Mouse (Mus musculus) heart, adult 11 months (tissue): ENCODE measurements around the gene Mlkl.
"Not testable (repeated sequence)": the region's sequence is repeated elsewhere in the genome, so short reads cannot be mapped to it uniquely, and the experiment has no call there.

Source experiments
- DNase-seq: peaks from one replicate; pipeline ENCODE4 v3.0.0; 2022

Mlkl gene

DNA sequence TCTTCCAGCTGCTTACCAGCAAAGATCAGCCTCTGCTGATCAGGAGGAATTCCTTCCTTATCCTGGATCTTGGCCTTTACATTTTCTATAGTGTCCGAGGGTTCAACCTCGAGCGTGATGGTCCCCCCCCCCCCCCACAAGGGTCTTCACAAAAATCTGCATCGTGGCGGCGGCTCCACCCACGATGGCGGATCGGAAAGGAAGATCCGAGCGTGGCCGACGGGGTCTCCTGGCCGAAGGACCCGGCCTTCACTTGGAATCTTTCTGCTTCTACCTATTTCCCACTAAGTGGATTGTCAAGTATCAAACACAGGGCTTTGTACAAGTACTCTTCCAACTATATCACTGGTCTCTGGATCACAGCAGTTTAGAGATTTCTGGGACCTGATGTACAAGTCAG lies 28.0 kb downstream of the Mlkl start:
- DNase-seq, result peak; percentile 60

DNA sequence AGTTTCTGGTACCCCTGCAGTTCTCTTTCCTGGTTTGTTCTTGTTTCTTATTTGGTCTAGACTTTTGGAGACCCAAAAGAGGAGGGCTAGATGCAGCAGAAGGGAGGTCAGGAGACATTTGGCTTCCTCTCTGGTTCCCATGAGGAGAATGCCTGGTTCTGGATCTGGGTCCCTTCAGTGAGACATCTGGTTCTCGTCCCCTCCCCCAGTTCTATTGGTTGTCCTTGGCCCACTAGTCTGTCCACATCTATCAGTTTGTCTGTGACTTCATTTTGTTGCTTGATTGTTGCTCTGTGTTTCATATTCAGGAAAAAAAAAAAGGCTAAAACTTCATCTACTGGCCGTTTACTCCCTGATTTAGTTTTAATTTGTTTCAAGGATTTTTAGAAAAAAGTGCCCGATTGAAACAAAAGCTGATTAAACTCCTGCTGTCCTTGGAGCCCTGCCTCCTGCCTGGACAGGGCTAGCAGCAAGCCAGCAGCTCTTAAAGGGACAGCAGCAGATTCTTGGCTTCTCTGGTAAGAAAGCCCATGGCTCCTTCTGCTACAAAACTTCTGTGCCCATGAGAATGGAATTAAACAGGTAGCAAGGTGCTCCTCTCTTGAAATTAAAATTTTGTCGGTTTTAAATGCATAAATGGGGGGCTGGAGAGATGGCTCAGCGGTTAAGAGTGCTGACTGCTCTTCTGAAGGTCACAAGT lies 32.8 kb downstream of the Mlkl start:
- peak; percentile 88 for DNase-seq

- peak; percentile 74 for DNase-seq
Measured at GRCm38 (mm10) chr8:111304359-111304758, 33.6 kb downstream of the Mlkl start.

DNA sequence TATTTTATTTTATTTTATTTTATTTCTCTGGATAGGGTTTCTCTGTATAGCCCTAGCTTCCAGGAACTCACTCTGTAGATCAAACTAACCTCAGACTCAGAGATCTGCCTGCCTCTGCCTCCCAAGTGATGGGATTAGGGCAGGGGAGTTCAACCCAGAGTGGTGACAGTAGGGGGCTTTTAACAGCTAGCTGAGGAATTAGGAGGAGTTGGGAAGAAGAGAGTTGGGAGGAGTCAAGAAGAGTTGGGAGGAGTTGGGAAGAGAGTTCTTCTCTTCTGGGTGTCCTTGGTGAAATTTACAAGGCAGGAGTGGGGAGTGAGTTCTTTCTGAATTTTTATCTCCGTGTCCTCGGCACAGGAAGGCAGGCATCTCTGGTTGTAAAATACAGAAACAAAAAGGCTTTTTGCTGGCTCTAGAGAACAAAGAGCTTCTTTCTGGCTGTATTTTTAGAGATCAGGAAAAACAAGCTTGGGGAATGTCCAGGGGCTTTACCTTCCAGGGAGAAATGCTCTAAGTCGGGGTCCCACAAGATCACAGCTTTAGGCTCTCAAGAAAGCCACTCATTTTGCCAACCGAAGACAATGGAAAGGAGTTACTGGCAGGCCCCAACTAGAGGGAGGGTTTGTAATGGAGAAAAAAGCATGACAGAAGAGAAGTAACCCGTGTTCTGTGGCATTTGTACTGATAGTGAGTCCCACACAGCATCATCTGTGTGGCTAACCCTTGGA lies 34.7 kb downstream of the Mlkl start:
- DNase-seq, result peak; percentile 55

DNA sequence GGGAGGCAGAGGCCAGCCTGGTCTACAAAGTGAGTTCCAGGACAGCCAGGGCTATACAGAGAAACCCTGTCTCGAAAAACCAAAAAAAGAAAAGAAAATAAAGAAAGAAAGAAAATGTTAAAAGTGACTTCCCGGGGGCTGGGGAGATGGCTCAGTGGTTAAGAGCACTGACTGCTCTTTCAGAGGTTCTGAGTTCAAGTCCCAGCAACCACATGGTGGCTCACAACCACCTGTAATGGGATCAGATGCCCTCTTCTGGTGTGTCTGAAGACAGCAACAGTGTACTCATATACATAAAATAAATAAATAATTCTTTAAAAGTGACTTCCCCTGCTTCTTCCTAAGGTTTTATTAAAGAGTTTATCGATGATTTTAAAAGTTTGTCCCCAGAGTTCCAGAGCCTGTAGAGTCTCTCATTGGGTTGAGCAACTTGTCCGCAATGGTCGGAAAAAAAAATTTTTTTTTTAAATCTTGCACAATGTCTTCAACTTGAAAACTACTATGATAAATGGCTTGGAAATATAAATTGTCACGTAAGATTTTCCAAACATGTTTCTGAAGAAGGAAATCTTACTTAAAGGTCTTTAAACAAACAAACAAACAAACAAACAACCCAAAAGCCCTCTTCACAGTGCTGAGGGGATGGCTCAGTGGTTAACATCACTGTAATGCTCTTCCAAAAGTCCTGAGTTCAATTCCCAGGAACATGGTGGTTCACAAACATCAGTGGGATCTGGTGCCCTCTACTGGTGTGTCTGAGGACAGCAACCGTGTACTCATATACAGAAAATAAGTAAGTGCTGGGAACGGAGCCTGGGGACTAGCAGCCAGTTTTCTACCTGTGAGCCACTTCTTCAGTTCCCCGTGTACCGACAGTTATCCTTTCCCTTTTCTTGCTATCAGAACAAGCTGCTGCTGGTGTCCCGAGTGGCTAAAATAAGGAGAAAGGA lies 37.1 kb downstream of the Mlkl start:
- DNase-seq, result peak; percentile 87

GRCm38 (mm10) chr8:111299821-111300568 lies 38.0 kb downstream of the Mlkl start, which contains the start of gene Rfwd3:
TSS of gene Rfwd3 (minus strand) at chr8:111300222.
- DNase-seq, result peak; percentile 100

DNA sequence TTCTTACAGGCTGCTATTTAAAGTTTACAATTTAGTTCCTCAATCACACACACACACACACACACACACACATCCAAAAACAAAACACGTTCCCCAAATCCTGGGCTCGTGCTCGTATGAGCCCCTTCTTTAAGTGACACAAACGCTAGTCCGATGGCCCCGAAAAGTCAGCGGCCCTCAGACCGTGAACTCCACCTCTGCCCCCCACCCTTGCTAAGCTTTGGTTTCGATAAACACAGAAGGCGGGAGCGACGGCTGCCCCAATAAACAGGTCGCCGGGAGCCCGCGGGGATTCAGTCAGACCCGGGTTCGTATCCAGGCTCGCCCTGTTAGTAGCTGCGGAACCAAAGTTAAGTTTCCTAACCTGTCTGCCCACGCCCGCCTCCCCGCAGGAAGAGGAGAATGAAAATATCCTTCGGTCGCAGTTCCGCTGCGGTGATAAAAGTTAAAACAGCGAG lies 38.6 kb downstream of the Mlkl start:
- peak; percentile 94 for DNase-seq

- no peak for DNase-seq
Measured at GRCm38 (mm10) chr8:111298011-111298410, 40.0 kb downstream of the Mlkl start.

DNA sequence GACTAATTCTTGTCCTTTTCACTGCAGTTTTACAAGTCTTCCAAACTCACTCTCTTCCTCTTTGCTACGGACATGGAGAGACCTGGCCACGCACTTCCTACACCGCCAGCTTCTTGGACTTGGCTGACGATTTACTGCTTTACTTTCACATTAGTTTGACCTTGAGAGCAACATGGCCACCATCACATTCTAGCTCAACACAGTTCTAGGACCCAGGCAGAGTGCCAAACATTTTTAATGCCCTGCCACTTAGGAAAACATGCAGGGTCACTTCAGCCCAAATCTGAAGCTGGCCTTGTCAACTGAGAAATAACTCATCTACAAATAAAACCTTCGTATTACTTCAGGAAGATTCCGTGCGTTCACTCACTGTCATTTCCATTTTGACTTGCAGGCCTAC lies 46.2 kb downstream of the Mlkl start:
- peak; percentile 89 for DNase-seq

GRCm38 (mm10) chr8:111290586-111290985 lies 47.4 kb downstream of the Mlkl start:
- DNase-seq, result no peak

- DNase-seq, result no peak
Measured at GRCm38 (mm10) chr8:111285603-111286002, 52.4 kb downstream of the Mlkl start.

DNA sequence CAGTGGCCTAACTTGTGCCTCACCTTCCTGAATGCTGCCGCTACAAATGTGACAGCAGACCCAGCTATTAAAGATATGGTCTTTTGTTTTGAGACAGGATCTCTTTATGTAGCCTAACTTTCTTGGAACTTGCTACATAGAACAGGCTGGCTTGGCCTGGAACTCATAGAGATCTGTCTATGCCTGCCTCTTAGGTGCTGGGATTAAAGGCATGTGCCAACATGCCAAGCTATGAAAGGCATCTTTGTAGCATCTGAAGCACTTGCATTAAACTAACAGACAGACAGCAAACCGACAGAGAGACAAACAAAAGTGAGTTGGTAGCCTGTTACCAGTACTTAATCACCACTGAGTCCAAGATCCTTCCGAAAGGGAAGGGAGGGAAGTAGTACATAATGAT lies 55.9 kb downstream of the Mlkl start:
- DNase-seq, result no peak

DNA sequence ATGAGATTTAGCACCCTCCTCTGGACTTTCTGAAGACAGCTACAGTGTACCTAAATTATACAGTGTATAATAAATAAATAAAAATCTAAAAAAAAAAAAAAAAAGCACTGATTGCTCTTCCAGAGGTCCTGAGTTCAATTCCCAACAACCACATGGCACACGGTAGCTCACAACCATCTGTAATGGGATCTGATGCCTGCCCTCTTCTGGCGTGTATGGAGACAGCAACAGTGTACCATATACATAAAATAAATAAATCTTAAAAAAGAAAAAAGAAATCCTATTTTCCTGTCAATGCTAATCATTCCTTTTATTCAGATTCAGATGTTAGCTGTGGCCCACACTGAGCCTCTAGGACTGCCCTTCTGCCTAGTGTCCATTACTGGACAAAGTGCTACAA lies 69.7 kb downstream of the Mlkl start:
- DNase-seq, result no peak

GRCm38 (mm10) chr8:111266161-111266560 lies 71.8 kb downstream of the Mlkl start:
- not testable (repeated sequence) for DNase-seq

- no peak for DNase-seq
Measured at GRCm38 (mm10) chr8:111264693-111265220, 73.2 kb downstream of the Mlkl start.

GRCm38 (mm10) chr8:111261981-111262381 lies 76.0 kb downstream of the Mlkl start:
- DNase-seq, result peak; percentile 90
